Mouse (Mus musculus) urinary bladder, postnatal 36 days (tissue): ENCODE measurements at regions not wholly inside any gene's neighbourhood (a gene's known extent, or its start where the extent isn't known, plus 50 kb on each side); places are given as distances from the start of the nearest gene placed in this dataset.

Experiments used
- DNase-seq, 2 experiments: peaks; one replicate each; pipeline ENCODE4 v3.0.0; 2022; ENCODE audit warnings: low spot score in 2 of 2, mixed read lengths in 1 of 2

DNA sequence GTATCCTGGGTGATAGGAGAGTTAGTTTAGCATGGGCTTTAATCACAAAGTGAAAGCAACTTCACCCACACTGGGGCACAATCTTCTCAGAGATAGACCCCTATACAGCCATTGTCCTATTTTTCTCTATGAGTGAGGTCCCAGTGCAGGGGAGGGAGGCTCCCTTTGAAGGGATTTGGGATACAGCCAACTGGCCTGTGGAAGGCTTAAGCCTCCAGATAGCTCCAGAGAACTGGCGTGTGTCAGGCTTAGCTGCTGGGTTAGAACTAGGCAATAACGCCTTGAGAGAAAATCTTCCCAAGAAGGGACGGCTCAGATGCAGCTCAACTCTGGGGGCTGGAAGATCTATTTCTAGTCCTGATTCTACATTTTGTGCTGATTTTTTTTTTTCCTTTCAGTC, 397.4 kb upstream of the Zdhhc25 start:
- DNase-seq: no peak

DNA sequence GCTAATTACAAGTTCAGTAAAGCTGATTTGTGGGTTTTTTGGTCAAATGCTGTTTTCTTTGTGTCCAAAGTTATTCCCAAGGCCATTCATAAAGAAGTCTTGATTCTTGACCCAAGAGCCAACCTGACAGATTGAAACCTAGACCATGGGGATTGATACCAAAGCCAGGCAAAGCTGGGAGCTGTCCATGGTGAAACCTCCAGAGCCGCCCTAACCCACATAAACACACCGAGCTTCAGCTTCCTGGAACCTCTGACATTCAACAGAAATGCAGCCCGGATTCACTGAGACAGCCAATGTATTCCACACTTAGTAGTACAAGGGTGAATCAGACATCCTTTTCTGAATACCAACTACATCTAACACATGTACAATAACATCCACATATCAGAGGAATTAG, 386.7 kb upstream of the Zdhhc25 start:
- DNase-seq: no peak

DNA sequence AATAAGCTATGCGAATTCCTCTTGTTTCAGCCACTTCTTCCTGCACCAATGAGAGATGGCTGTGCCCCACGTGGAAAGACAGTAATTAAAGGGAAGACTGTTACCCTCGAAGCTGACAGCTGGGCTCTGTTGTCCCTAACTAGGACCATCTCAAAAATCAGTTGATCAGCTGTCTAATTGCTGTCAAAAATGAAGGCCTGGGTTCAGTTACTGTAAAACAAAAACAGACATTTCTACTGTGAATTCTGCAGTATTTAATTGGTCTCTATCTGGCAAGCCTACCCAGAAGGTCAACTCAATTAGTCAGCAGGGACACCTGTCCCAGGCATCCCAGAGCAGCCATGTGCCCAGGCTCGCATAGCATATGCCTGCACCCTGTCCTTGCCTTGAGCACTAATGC, 385.8 kb upstream of the Zdhhc25 start:
- DNase-seq: no peak

GRCm38 (mm10) chr15:88229456-88229855, 370.6 kb upstream of the Zdhhc25 start:
- DNase-seq: no peak

- DNase-seq: no peak
Observed at GRCm38 (mm10) chr15:88244606-88245005, 355.5 kb upstream of the Zdhhc25 start.

GRCm38 (mm10) chr15:88245496-88246246, 354.4 kb upstream of the Zdhhc25 start:
- DNase-seq: no peak

GRCm38 (mm10) chr15:88247974-88248625, 352.0 kb upstream of the Zdhhc25 start:
- peak; percentile 70 to 86 for DNase-seq

DNA sequence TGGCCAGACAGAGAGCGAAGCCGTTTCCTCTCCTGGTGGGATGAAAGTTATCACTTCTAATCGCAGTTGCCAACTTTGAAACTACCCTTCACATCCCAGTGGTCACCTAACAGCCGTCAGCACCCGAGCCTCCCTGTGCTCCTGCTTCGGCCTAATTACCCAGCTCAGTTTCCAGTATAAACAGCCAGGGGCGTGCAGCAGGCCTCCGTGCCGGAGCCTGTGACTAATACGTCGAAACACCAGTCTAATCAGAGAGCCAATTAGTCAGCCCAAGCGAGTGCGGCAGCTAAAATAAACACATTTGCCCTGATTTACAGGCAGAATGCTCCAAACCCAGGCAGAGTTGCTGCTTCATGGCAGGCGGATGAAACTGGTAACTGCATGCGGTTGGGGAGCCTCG, 312.1 kb upstream of the Zdhhc25 start:
- DNase-seq: no peak

DNA sequence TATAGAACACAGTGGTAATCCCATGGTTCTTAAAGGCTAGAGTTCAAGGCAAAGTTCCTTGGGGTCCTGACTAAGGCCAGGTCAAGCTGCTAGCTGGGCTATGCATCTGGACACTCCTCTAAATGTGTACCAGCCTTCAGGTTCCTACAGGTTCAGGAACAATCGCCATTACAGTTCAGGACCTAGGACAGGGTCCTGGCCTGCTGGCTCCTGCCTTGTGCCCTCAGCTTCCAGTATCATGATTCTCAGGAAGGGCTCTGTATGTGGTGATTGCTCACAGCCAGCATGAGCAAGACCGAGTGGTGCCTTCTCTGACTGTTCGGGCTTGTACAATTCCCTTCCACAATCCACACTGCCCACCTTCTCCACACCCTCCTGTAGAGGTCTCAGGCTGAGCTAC, 311.4 kb upstream of the Zdhhc25 start:
- no peak for DNase-seq

GRCm38 (mm10) chr15:88290740-88291363, 309.2 kb upstream of the Zdhhc25 start:
- no peak for DNase-seq

DNA sequence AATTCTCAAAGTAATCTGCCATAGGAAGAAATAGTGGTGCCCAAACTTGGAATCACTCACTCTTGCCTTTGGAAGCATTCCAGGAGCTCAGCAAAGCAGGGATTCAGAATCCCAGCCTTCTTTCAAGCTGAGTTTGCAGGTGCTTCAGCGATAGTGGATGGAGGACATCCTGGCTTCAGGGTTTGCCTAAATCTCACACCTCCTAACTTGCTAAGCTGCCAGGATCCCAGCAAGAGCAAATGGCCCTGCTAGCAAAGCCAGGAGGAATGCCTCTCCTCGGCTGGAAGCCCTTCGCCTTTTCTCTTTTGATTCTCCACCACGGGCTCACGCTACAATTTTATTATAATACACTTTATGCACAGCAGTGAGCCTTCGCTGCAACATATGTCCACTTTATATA, 301.0 kb upstream of the Zdhhc25 start:
- DNase-seq: no peak

- no peak for DNase-seq
Observed at GRCm38 (mm10) chr15:88311158-88311557, 288.9 kb upstream of the Zdhhc25 start.

GRCm38 (mm10) chr15:88314810-88315459, 285.2 kb upstream of the Zdhhc25 start:
- no peak for DNase-seq

DNA sequence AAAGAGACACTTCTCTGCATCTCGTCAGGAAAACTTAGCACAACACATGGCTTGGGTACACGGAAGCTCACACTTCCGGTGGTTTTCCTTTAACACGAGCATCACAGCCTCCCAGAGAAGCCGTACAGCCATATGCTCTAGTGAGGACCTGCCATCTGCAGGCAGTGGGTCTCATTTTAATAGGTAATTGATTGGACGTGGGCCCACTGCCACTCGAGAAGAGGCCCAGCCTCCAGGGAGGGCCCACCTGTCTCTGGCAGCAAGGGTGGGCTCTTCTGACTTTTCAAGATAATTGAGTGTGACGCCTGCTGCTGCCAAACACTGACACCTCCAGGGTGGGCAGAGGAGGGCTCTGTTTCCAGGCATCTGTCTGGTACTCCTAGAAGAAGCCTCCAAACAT, 282.1 kb upstream of the Zdhhc25 start:
- no peak for DNase-seq

- DNase-seq: no peak
Observed at GRCm38 (mm10) chr15:88319527-88319926, 280.6 kb upstream of the Zdhhc25 start.

DNA sequence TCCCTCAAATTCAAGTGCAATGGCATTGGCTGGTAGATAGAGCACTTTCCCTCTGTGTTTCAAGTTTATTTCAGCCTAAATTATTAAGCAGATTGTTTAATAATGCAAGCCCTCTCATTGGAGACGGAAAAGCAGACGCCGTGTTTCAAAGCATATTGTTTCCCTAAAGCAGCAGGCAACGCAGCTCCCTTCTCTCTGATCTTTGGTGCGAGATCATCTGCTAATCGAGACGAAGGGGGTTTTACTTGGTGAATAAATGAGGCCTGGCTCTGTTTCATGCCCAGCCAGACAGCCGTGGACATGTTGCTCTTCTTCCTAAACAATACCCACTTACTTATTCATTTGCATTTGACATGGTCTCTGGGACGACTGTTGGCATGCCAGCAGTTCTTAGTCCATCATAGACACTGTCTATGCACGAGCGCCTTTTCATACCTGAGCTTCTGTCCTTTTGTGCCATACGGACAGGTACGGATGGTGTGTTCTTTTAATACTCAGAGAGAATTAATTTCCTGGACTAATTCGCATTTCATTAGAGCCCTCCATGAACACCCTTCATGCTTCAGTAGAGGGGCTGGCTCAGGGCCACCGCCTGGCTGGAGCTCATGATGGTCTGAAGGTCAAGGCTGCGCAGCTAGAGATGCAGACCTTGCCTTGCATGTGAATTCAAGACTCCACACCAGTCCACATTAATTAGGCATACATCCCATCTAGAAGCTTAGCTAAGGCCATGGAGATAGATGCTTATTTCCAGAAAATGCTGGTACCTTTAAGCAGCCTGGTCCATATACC, 276.3 kb upstream of the Zdhhc25 start:
- DNase-seq: no peak

- DNase-seq: no peak
Observed at GRCm38 (mm10) chr15:88325108-88325507, 275.0 kb upstream of the Zdhhc25 start.

- DNase-seq: no peak
Observed at GRCm38 (mm10) chr15:88353206-88353605, 246.9 kb upstream of the Zdhhc25 start.

GRCm38 (mm10) chr15:88360375-88361035, 239.6 kb upstream of the Zdhhc25 start:
- DNase-seq: no peak

DNA sequence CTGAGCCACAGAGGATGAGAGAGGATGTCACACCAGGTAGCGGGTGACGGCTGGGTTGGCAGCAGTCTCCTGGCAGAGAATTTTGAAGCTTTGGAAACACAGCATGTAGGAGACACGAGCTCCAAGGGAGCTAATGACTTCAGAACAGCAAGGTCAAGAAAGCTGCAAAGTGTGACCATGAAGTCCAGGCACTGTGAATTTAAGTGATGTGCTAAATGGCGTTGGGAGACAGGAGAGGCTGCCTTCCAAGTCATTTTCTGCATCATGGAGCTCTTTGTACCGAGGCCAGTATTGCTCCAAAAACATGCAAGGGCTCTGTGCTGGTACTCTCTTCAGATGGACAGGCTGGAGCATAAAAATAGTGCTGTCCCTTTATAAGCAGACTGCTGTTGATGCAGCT, 238.8 kb upstream of the Zdhhc25 start:
- DNase-seq: no peak

GRCm38 (mm10) chr15:88362966-88363365, 237.1 kb upstream of the Zdhhc25 start:
- DNase-seq: no peak
